Mouse (Mus musculus) bone marrow, adult 2 months (tissue): ENCODE results near the gene Cbarp. TPM values are rescaled to one million over a fixed set of nuclear protein-coding genes. Genes with fewer than 3 reads are reported as not detected.

Experiments used
- H3K27ac ChIP-seq: fragments of 200-500 bp; 2 replicates; pipeline ENCODE4 v1.5.1; 2012; ENCODE audit warnings: low read depth, mild to moderate bottlenecking, control low read depth, inconsistent platforms, low read length; ENCODE audit not compliant: control insufficient read depth, poor library complexity, insufficient read depth
- H3K4me1 ChIP-seq: fragments of 200-500 bp; 2 replicates; pipeline ENCODE4 v1.6.1; 2011; ENCODE audit warnings: low read length; ENCODE audit not compliant: control insufficient read depth, insufficient read depth
- H3K4me3 ChIP-seq: fragments of 200-500 bp; replicated peaks from 2 replicates; pipeline ENCODE3; 2011; ENCODE audit warnings: mild to moderate bottlenecking, low read depth, low read length, control low read depth; ENCODE audit not compliant: control insufficient read depth
- CTCF ChIP-seq: fragments of 200-500 bp; IDR thresholded peaks from 2 replicates; pipeline ENCODE4 v1.5.1; 2011; ENCODE audit warnings: low read length, control low read depth; ENCODE audit not compliant: control insufficient read depth, insufficient read depth
- POLR2A ChIP-seq: fragments of 200-500 bp; IDR thresholded peaks from 2 replicates; pipeline ENCODE4 v1.6.1; 2011; ENCODE audit warnings: low read depth, mild to moderate bottlenecking, control low read depth, low read length, borderline replicate concordance; ENCODE audit not compliant: control insufficient read depth
- WGBS: fragments of 180-500 bp; shearing (Covaris S2); methylation state at CpG from one replicate; pipeline ENCODE4 v1.1.7; 2018; 5-methylcytosine and 5-hydroxymethylcytosine counted together
- polyA plus RNA-seq: library from polyadenylated mRNA; stranded (reverse); fragments of >200 nt; gene quantifications from 2 replicates; pipeline ENCODE4 v1.2.4, GENCODE M21; 2011; ENCODE audit warnings: low replicate concordance; ENCODE audit not compliant: missing spikeins, insufficient read depth, insufficient read length

Cbarp gene
- polyA plus RNA-seq, 1 experiment = 3.7 TPM

DNA sequence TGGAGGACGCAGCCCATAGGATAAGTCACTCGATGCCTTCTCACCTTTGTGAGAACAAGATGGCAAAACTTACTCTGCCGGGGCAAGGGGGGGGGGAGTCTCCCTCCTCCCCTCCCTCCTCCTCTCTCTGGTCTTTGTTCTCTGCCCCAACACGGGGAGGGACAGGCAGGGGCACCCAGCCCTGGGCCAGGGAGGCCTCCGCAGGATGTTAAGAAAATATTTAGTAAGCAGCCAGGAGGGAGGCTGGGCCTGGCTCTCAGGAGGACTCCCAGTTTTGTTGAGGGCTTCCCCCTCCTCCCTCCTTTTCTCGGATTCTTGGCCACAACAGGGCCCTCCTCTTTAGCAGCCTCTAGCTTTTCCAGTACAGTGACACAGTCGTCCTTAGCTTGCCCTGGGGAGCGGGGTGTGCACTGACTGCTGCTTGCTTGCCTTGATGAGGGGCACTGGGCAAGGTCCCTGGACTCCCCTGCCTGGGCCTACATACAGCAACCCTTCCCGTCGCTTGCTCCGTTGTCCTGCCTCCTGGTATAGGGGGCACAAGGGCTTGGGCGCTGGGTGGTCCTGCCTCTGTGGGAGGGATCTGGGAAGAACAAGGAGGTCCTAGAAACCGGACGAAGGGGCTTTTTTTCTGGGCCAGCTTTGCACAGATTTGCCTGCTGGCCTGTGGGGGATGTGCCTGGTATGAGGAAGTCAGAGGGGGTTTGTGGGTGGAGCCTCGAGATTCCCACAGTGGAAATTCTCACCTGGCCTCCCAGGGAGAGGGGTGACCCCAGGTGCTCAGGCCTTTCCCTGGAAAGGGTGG lies 11.6 kb upstream of the Cbarp start:
- WGBS = 30% methylated on average over 15 of the region's 15 CpGs
- TF ChIP-seq CTCF (no peak), POLR2A (no peak)
- Histone ChIP-seq H3K4me3 (peak overlapping the region; percentile 69), H3K27ac (peak overlapping the region; percentile 85), H3K4me1 (peaks cover 3% of the 10 kb centered on the region)

DNA sequence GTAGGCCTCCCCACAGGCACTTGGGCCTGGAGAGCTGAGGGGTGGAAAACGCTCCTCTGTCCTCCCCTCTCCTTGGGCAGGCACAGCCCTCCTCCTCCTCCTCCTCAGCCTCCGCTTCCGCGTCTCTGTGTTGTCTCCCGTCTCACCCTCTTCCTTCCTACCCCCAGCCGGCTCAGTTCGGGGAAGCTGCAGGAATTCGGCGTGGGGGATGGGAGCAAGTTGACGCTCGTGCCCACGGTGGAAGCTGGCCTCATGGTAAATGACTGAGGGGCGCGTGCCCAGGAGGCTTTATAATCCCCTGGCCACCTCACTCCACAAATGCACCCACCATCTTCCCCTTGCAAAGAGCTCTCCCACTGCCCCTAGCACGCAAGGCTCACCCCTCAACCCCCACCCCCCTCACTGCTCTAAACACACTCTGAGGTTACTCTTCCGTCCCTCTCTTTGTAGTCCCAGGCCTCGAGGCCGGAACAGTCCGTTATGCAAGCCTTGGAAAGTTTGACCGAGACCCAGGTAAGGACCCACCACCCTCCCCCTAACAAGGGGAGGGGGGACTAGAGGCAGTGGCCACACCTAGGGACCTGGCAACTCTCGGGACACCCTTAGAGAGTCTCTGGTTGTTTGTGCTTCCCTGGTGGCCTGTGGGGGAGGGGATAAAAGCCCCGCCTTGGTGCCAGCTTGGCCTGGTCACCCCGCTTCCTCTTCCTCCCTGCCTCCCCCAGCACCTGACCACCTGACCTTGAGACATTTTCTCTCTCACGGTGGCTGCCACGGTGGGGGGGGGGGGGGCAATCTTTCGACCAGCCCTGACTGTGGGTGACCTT lies 10.8 kb upstream of the Cbarp start:
- H3K4me3 ChIP-seq = peak overlapping the region; percentile 69
- 1% methylated on average over 26 of the region's 26 CpGs for WGBS
- peaks cover 4% of the 10 kb centered on the region for H3K4me1 ChIP-seq
- peak overlapping the region; percentile 85 for H3K27ac ChIP-seq
- TF ChIP-seq CTCF (no peak), POLR2A (peak; percentile 52; the same call in 1 of the 2 replicates)

DNA sequence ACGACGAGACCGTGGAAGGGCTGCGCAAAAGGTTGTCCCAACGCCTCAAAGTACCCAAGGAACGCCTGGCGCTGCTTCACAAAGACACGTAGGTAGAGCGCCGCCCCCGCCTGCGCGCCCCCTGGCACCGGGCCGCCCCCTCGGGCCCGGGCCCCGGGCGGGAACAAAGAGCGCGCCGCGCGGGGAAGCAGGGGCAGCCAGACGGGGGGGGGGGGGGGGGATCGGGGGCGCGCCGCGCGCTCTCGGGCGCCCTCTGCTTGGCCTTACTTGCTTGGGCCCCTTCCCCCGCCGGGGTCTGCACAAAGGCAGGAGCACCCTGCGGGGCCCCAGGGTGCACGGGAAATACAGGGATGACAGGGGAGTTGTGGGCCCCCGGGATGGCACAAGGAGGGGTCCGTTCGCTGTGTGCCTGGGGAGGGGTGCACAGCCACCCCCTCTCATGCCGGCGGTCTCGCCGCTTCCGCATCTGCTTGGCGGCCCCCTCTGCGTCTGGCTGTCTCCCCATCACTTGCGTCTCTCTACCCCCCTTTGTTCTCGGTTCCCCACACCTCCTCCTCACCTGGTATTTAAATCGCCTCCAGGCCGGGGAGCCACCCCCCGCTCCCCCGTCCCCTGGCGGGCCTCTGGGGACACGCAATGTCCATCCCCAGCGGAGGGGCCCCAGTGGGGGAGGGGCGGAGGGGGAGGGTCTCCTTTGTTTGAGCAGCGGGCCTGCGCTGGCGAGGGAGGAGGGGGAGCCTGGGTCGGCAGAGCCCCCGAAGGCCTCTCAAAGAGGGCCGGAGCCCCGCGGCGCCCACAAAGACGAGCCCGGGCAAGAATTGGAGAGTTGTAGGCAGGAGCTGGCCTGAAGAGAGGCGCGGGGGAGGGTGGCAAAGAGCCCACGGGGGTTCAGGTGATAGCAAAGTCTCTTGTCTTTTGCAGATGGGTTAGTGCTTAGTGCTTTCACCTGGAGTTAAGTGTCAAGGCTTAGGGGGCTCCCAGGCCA lies 9.9 kb upstream of the Cbarp start:
- under 1% methylated on average over 71 of the region's 71 CpGs for WGBS
- Histone ChIP-seq H3K4me3 (peak overlapping the region; percentile 95), H3K27ac (peak overlapping the region; percentile 94), H3K4me1 (peaks cover 7% of the 10 kb centered on the region)
- TF ChIP-seq CTCF (no peak), POLR2A (peak; percentile 47; the same call in 1 of the 2 replicates)

DNA sequence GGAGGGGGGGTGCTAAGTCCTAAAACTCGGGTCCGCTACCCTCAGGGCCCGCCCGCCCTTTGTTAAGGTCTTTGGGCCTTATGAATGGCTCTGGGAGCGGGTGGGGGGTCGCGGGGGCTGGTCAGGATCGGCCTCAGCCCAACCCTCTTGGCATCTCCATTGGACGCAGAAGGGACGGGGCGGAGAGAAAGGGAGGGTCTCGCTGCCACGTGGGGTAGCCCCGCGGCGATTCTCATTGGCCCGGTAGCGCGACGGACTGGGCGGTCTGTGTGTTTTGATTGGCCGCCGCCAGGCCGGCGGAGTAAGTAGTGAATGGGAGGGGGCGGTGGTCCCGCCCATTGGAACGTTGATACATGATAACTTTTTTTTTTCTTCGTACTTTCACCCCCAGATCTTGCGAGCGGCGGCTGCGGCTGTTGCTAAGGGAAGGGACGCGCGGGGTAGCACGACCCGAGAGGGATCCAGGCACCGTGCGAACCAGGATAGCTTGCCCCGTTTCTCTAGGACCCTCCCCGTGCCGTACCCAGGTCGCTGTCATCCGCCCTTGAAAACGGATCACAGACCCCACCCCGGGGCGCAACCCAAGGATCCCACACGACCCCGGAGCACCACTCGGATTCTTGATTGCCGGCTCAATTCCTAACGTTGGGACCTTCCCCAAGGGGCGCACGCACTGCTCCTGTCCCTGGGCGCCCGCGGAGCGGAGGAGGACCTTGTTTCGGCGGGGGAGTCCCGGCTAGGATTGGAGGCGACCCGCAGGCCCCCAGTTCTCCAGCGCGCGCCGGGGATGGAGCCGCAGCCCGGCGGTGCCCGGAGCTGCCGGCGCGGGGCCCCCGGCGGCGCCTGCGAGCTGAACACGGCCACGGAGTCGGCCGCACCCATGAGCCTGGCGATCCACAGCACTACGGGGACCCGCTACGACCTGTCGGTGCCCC lies 8.9 kb upstream of the Cbarp start:
- under 1% methylated on average over 88 of the region's 88 CpGs for WGBS
- TF ChIP-seq POLR2A = peak; percentile 72
- no peak for TF ChIP-seq CTCF
- H3K4me1 ChIP-seq = peaks cover 3% of the 10 kb centered on the region; the same call in 1 of the 2 replicates
- peak overlapping the region; percentile 95 for H3K4me3 ChIP-seq
- H3K27ac ChIP-seq = peak overlapping the region; percentile 97

DNA sequence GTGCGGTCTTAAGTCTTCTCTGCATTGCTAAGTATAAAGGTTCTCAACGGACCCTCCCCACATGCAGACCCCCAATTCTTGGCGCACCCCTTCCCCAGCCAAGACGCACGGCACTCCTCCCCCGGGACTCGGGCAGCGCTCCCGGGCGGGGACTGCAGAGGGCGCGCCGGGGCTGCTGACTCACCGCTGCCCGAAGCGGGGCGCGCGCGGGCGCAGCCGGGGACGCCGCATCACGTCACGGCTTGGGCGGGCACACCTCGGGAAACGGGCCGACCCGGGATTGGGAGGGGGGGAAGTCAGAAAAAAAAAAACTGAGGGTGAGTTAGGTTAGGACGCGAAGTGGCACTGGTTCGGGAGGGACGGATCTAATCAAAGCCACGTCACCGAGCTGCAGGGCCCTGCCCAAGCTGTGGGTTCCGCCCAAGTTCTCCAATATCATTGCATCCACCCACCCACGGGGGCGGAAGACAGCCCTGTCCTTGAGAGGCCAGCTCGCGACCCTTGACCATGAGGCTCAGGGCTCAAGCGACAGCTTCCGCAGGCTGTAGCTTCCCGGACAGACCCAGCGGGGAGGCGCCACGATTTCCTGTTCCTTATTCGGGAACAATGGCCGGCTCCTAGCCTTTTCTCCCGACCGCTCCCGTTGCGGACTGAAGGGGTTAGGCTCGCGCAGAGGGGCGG lies 8.1 kb upstream of the Cbarp start:
- Histone ChIP-seq H3K27ac (peak overlapping the region; percentile 97), H3K4me1 (peaks cover 3% of the 10 kb centered on the region; the same call in 1 of the 2 replicates)
- WGBS = under 1% methylated on average over 57 of the region's 57 CpGs

DNA sequence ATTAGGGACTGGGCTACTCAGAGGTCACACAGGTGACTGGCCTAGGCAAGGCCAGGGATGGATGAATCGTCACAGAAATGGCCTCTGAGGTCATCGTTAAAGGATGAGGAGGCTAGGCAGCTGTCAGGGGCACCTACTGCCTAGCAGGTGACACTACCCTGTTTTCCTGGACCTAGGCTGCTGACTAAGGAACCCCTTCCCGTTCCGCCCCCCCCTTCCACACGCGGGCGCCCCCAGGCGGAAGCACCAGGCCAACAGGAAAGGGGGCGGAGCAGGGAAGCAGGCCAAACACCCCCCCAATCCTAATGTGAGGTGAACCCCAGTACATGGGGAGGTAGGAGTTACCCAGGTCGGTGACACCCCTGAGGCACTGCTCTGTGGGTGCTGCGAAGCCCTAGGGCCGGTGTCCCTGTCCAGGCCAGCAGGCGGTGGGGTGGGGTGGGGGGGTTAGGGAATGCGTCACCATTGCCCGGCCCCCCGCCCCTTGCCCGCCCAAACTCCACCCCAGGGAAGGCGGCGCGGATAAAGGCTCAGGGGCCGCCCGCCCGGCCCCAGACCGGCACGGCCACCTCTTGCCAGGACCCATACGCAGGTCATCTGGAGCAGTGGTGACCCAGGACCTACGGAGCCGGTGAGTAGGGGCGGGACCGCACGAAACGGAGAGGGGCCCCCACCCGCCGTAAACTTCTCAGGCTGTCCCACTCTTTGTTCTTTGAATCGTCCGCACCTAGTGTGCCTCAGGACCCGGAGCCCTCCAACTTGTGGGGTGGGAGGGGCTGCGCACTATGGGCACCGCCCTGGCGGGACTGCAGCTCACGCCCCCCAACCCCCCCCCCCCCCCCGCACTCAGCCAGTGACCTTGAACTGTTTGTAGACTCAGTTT lies 7.3 kb upstream of the Cbarp start, which contains the start of gene Midn:
Gene Midn (plus strand): TSS at position 554 of the 883 bp plus-strand sequence.
- peak within 1 kb of the TSS; percentile 97 for H3K27ac ChIP-seq
- WGBS = under 1% methylated on average over 42 of the region's 42 CpGs
- peaks cover 3% of the 10 kb centered on the region; the same call in 1 of the 2 replicates for H3K4me1 ChIP-seq
- H3K4me3 ChIP-seq = peak within 1 kb of the TSS; percentile 95
- TF ChIP-seq CTCF (peak; percentile 37; the same call in 1 of the 2 replicates), POLR2A (peak; percentile 89; the same call in 1 of the 2 replicates)

More for the DNA sequence above, 8.1 kb upstream of the Cbarp start:
- TF ChIP-seq CTCF = peak; percentile 53; the same call in 1 of the 2 replicates
- TF ChIP-seq POLR2A = peak; percentile 8; the same call in 1 of the 2 replicates
- peak overlapping the region; percentile 95 for H3K4me3 ChIP-seq
